Mouse (Mus musculus) 3134 (cell line): ENCODE data around the gene Stim1.
A peak's percentile ranks its signal among the peaks of the same experiment; 100 is the strongest.
"Not testable (repeated sequence)": the region's sequence is repeated elsewhere in the genome, so short reads cannot be mapped to it uniquely, and the experiment has no call there.

Experiments
- DNase-seq: peaks from one replicate; pipeline ENCODE4 v3.0.0-alpha.2; 2011; ENCODE audit warnings: low spot score; ENCODE audit not compliant: insufficient read length; ENCODE audit errors: extremely low read depth

Stim1 gene

GRCm38 (mm10) chr7:102425933-102426685 lies 158.5 kb downstream of the Stim1 start:
- DNase-seq, result no peak

- DNase-seq, result no peak
Measured at GRCm38 (mm10) chr7:102434344-102434743, 166.7 kb downstream of the Stim1 start.

GRCm38 (mm10) chr7:102440822-102441656 lies 173.4 kb downstream of the Stim1 start:
- no peak for DNase-seq

GRCm38 (mm10) chr7:102441657-102442391 lies 174.2 kb downstream of the Stim1 start, which contains the start of gene Rrm1:
Gene Rrm1, plus strand, starts transcription at chr7:102441695.
- peak; percentile 92 for DNase-seq

GRCm38 (mm10) chr7:102442432-102442831 lies 174.8 kb downstream of the Stim1 start:
- DNase-seq, result no peak

- no peak for DNase-seq
Measured at GRCm38 (mm10) chr7:102444301-102444700, 176.7 kb downstream of the Stim1 start.

- no peak for DNase-seq
Measured at GRCm38 (mm10) chr7:102446438-102446837, 178.8 kb downstream of the Stim1 start.

GRCm38 (mm10) chr7:102458618-102459380 lies 191.2 kb downstream of the Stim1 start:
- no peak for DNase-seq

- no peak for DNase-seq
Measured at GRCm38 (mm10) chr7:102467566-102467965, 200.0 kb downstream of the Stim1 start.

- no peak for DNase-seq
Measured at GRCm38 (mm10) chr7:102472675-102473074, 205.1 kb downstream of the Stim1 start.

GRCm38 (mm10) chr7:102476601-102477000 lies 209.0 kb downstream of the Stim1 start:
- no peak for DNase-seq

- no peak for DNase-seq
Measured at GRCm38 (mm10) chr7:102477377-102477776, 209.8 kb downstream of the Stim1 start.

- DNase-seq, result no peak
Measured at GRCm38 (mm10) chr7:102478425-102478824, 210.8 kb downstream of the Stim1 start.

- no peak for DNase-seq
Measured at GRCm38 (mm10) chr7:102478926-102479325, 211.3 kb downstream of the Stim1 start.

- no peak for DNase-seq
Measured at GRCm38 (mm10) chr7:102479368-102480078, 211.9 kb downstream of the Stim1 start.

GRCm38 (mm10) chr7:102480821-102481220 lies 213.2 kb downstream of the Stim1 start:
- DNase-seq, result no peak

- DNase-seq, result no peak
Measured at GRCm38 (mm10) chr7:102481579-102481978, 214.0 kb downstream of the Stim1 start, which contains the start of gene Olfr543. Gene Olfr543, minus strand, starts transcription at chr7:102481679.

GRCm38 (mm10) chr7:102483665-102484064 lies 216.1 kb downstream of the Stim1 start:
- DNase-seq, result no peak

- DNase-seq, result not testable (repeated sequence)
Measured at GRCm38 (mm10) chr7:102484766-102485165, 217.2 kb downstream of the Stim1 start.

- no peak for DNase-seq
Measured at GRCm38 (mm10) chr7:102486105-102486504, 218.5 kb downstream of the Stim1 start.
